Mouse (Mus musculus): ENCODE results near the gene Zfp36l1. TPM values are rescaled to one million over a fixed set of nuclear protein-coding genes. Genes with fewer than 3 reads are reported as not detected.

Zfp36l1 gene
- 15.2 and 16.3 TPM in 2 replicates for polyA plus RNA-seq (2021; fragmentation: Nextera tagmentation)
- long read RNA-seq, experiment 1, partial matches to known transcripts = 0 of 6 reads
- long read RNA-seq, experiment 1, other reads (novel, unspliced or antisense) = 6 of 6 reads
- long read RNA-seq, experiment 2, partial matches to known transcripts = 0 of 8 reads
- long read RNA-seq, experiment 2, other reads (novel, unspliced or antisense) = 7 of 8 reads

GRCm38 (mm10) chr12:80112852-80113551, at the start of gene Zfp36l1:
TSS of gene Zfp36l1 (minus strand) at chr12:80113013.

Other genes with a start within 250 kb of the Zfp36l1 start
- 1.9 and 2.3 TPM in 2 replicates for gene Actn1, start 147.4 kb upstream of the Zfp36l1 start, polyA plus RNA-seq (2021; fragmentation: Nextera tagmentation)

Data from layer of hippocampus, adult 6 months (tissue).